Mouse (Mus musculus): ENCODE results near the gene Ccl1. TPM values are rescaled to one million over a fixed set of nuclear protein-coding genes. Genes with fewer than 3 reads are reported as not detected.

Gene Ccl1
- polyA plus RNA-seq (2012): not detected in 2 replicates

DNA sequence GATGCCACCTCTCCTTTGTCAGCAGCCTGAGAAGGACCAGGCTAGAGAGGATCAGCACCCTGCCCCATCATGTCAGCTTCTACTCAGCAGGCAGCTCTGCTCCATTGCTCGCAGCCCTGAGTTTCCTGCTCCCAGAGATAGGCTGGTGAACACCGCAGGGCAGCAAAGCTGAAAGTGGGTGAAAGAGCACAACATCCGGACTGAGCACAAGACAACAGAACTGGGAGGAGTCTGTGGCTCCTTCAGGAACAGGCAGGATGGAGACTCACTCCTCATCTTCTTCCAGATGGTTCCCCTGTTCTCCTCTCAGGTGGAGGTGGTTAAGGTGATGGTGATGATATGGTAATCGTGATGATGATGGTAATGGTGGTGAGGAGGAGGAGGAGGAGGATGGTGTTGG is at the start of gene Ccl1:
Gene Ccl1, minus strand, starts transcription at position 101 of the 400 bp plus-strand sequence.
- no peak for TF ChIP-seq TAL1 (IDR thresholded peaks at IDR 0.05; ENCODE audit: low read length)
- TF ChIP-seq GATA1 (IDR thresholded peaks at IDR 0.05; ENCODE audit: low read length): no peak
- no peaks in the 10 kb centered on the region for H3K4me1 ChIP-seq (ENCODE audit: control insufficient read depth)
- no peak within 1 kb of the TSS for H3K4me3 ChIP-seq (replicated peaks)
- H3K9me3 ChIP-seq (ENCODE audit: control insufficient read depth, low read length): no peaks in the 10 kb centered on the region
- H3K27me3 ChIP-seq (ENCODE audit: control insufficient read depth): no peaks in the 10 kb centered on the region
- H3K36me3 ChIP-seq (ENCODE audit: control insufficient read depth): no peaks in the 10 kb centered on the region

DNA sequence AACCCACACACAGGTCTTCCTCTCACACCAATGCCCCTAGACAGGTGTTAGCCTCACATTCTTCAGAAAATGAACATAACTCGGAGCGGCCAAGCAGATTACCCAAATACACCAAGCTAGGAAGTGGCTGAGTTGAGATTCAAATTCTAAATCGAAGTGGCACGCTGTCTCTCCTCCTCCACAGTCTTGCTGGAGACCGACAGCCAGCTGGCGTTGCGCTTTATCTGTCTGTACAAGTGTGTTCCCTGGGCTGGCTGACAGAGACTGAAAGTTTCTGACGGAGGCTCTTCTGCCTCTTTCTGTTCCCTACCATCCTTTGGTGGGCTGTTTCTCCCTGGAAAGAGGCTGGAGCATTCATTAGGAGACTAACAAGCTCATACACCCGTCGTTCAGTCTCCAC is 45.5 kb upstream of the Ccl1 start:
- H3K27me3 ChIP-seq (ENCODE audit: control insufficient read depth): no peaks in the 10 kb centered on the region
- TF ChIP-seq GATA1 (IDR thresholded peaks at IDR 0.05; ENCODE audit: low read length): no peak
- TF ChIP-seq TAL1 (IDR thresholded peaks at IDR 0.05; ENCODE audit: low read length): no peak
- H3K4me1 ChIP-seq (ENCODE audit: control insufficient read depth): no peaks in the 10 kb centered on the region
- no peaks in the 10 kb centered on the region; the same call in 1 of the 2 replicates for H3K9me3 ChIP-seq (ENCODE audit: control insufficient read depth, low read length)
- no peak overlapping the region for H3K4me3 ChIP-seq (replicated peaks)
- H3K36me3 ChIP-seq (ENCODE audit: control insufficient read depth): no peaks in the 10 kb centered on the region

DNA sequence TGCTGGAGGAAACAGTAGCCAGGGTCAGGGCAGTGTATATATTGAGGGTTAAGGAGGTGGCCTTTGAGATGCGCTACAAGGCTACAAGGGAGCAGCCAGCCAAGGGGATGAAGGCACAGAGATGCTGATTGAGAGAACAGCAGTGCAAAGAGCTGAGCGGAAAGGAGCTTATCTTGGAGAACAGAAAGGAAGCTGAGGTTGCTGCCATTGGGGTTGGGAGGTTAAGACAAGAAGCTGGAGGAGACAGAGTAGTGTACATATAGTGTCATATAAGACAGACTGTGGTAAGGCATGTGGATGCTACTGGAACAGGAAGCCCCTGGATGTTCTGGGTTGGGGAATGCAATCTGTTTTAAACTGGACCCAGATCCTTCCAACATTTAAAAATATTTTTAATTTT is 35.4 kb upstream of the Ccl1 start:
- TF ChIP-seq TAL1 (IDR thresholded peaks at IDR 0.05; ENCODE audit: low read length) (no peak), GATA1 (IDR thresholded peaks at IDR 0.05; ENCODE audit: low read length) (no peak)
- H3K36me3 ChIP-seq (ENCODE audit: control insufficient read depth): no peaks in the 10 kb centered on the region
- H3K4me1 ChIP-seq (ENCODE audit: control insufficient read depth): no peaks in the 10 kb centered on the region
- H3K9me3 ChIP-seq (ENCODE audit: control insufficient read depth, low read length): peaks cover 10% of the 10 kb centered on the region; the same call in 1 of the 2 replicates
- H3K27me3 ChIP-seq (ENCODE audit: control insufficient read depth): no peaks in the 10 kb centered on the region
- H3K4me3 ChIP-seq (replicated peaks): no peak overlapping the region

DNA sequence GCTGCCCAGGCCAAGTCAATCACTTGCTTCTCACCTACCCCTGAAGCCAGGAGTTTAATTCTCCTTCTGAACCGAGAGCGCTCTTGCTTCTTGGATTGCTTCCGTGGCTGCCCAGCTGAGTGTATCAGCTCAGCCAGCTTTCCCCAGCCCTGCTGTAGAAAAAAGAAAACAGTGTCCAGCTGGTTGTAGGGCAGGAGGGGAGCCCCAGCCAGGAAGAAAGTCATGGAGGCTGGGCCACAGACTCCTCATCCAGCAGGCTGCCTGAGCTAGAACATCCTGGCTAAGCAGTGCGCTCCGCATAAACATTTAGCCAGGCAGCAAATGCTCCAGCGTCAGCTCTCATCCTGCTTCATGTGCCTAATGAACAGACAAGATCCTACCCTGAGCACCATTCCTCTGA is 34.9 kb upstream of the Ccl1 start:
- TF ChIP-seq GATA1 (IDR thresholded peaks at IDR 0.05; ENCODE audit: low read length) (no peak), TAL1 (IDR thresholded peaks at IDR 0.05; ENCODE audit: low read length) (no peak)
- no peaks in the 10 kb centered on the region for H3K4me1 ChIP-seq (ENCODE audit: control insufficient read depth)
- H3K36me3 ChIP-seq (ENCODE audit: control insufficient read depth): no peaks in the 10 kb centered on the region
- no peak overlapping the region for H3K4me3 ChIP-seq (replicated peaks)
- H3K27me3 ChIP-seq (ENCODE audit: control insufficient read depth): no peaks in the 10 kb centered on the region
- H3K9me3 ChIP-seq (ENCODE audit: control insufficient read depth, low read length): peaks cover 10% of the 10 kb centered on the region; the same call in 1 of the 2 replicates

DNA sequence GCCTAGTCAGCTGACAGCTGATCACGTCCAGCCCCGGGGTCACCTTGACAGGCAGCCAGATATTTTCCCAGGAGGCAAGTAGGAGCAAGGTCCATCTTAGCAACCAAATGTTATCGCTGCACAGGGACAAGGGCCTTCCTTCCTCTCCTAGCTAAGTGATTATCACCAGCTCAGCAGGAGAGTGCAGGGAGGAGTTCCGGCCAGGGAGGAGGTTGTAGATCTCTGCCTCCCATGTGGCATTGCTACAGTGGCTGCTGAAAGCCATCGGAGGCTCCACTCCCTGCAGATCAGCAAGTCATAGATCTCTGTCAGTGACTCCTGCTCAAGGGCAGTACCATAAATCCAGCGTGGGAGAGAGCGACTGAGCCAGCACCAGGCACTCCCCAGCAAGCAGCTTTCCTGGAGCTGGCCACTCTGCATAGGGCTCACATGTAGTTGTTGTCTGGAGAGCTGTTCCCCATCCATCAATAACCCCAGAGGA is 34.5 kb upstream of the Ccl1 start:
- H3K36me3 ChIP-seq (ENCODE audit: control insufficient read depth): no peaks in the 10 kb centered on the region
- H3K4me3 ChIP-seq (replicated peaks): no peak overlapping the region
- H3K4me1 ChIP-seq (ENCODE audit: control insufficient read depth): no peaks in the 10 kb centered on the region
- TF ChIP-seq GATA1 (IDR thresholded peaks at IDR 0.05; ENCODE audit: low read length): no peak
- TF ChIP-seq TAL1 (IDR thresholded peaks at IDR 0.05; ENCODE audit: low read length): no peak
- H3K27me3 ChIP-seq (ENCODE audit: control insufficient read depth): no peaks in the 10 kb centered on the region
- H3K9me3 ChIP-seq (ENCODE audit: control insufficient read depth, low read length): peaks cover 10% of the 10 kb centered on the region; the same call in 1 of the 2 replicates

DNA sequence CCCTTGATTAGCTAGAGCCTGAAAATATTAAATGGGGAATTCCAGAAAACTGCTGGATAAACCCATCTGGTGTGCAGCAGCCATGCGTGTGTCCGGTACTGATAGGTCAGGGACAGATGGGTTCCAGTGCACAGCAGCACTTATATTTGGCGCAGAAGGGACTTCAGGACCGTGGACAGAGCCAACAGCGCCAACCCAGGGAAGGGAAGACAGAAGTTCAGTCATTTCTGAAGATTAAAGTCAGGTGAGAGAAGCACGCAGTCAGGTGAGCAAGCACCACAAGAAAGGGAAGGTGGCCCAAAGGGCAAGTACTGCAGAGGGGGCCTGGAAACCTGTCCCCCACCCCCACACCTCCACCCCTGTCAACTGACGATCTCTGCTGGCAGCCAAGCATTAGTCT is 7.7 kb upstream of the Ccl1 start:
- no peaks in the 10 kb centered on the region for H3K4me1 ChIP-seq (ENCODE audit: control insufficient read depth)
- 0 out of 2 replicates have a peak, but pooled peaks cover 2% of the 10 kb centered on the region for H3K9me3 ChIP-seq (ENCODE audit: control insufficient read depth, low read length)
- no peak overlapping the region for H3K4me3 ChIP-seq (replicated peaks)
- TF ChIP-seq TAL1 (IDR thresholded peaks at IDR 0.05; ENCODE audit: low read length): no peak
- no peak for TF ChIP-seq GATA1 (IDR thresholded peaks at IDR 0.05; ENCODE audit: low read length)
- no peaks in the 10 kb centered on the region for H3K27me3 ChIP-seq (ENCODE audit: control insufficient read depth)
- H3K36me3 ChIP-seq (ENCODE audit: control insufficient read depth): no peaks in the 10 kb centered on the region

DNA sequence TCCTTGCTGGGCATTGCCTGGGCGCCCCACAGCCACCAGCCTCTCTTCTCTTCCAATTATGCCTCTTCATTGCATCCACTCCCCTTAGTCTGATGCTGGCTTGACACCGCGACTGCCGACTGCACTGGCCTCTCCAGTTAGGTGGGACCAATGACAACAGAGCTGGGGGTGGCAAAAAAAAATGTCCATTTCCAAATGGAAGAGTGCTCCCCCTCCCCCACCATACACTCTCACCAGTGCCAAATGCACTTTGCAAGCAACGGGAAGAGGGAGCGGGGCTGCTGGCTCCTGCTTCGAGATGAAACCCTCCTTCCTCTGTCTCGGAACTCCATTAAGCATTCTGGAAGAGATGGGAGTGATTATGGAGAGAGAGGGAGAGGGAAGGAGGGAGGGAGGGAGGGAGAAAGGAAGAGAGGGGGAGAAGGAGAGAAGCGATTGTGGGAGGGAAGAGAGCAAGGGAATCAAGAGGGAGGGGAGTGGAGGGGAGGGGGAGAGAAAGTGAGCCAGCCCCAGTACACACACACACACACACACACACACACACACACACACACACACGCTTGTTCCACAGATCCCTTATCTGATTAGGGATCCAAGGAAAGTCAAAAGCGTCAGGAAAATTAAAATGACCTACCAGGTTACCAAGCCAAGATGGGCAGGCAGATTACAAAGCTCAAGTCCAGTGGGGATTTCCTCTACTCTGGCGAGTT is 5.0 kb upstream of the Ccl1 start:
- no peaks in the 10 kb centered on the region for H3K27me3 ChIP-seq (ENCODE audit: control insufficient read depth)
- H3K4me3 ChIP-seq (replicated peaks): no peak overlapping the region
- no peaks in the 10 kb centered on the region for H3K4me1 ChIP-seq (ENCODE audit: control insufficient read depth)
- H3K9me3 ChIP-seq (ENCODE audit: control insufficient read depth, low read length): no peaks in the 10 kb centered on the region
- no peaks in the 10 kb centered on the region for H3K36me3 ChIP-seq (ENCODE audit: control insufficient read depth)
- TF ChIP-seq TAL1 (IDR thresholded peaks at IDR 0.05; ENCODE audit: low read length): no peak

DNA sequence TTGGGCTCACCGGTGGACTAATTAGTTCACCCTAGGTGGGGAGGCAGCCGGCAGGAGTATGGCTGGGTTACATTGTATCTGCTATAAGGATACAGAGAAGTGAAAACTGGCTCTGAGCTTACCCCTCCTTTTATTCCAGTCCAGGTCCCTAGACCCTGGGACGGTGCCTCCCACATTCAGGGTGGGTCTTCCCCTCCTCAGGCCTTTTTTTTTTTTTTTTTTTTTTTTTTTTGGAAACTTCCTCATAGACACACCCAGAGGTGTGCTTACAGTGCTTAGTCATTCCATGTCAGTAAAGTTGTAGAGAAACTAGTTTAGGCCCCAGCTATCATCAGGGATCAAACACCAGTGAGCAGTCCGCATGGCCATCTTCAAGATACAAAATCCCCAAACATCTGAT is 7.6 kb downstream of the Ccl1 start:
- no peak for TF ChIP-seq TAL1 (IDR thresholded peaks at IDR 0.05; ENCODE audit: low read length)
- no peak for TF ChIP-seq GATA1 (IDR thresholded peaks at IDR 0.05; ENCODE audit: low read length)
- Histone ChIP-seq H3K36me3 (ENCODE audit: control insufficient read depth) (no peaks in the 10 kb centered on the region), H3K4me1 (ENCODE audit: control insufficient read depth) (no peaks in the 10 kb centered on the region), H3K27me3 (ENCODE audit: control insufficient read depth) (no peaks in the 10 kb centered on the region), H3K9me3 (ENCODE audit: control insufficient read depth, low read length) (no peaks in the 10 kb centered on the region), H3K4me3 (replicated peaks) (no peak overlapping the region)

DNA sequence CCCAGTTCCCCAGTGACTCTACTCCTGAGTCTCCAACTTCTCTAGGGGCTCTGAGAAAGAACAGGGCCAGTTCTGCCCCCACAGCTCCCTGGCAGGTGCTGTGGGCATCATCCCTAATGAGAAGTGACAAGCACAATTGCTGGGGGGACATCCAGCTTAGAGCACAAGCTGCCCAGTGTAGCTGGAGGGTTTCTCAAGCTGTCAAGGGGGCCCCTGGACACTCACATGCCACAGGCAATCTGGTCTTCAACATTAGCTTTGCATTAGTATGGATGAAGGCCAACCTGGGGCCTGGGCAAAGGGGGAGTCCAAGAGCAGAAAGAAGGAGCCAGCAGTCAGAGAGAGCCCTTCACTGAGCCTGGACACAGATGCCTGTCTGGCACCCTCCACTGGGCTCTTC is 14.6 kb downstream of the Ccl1 start:
- no peaks in the 10 kb centered on the region for H3K27me3 ChIP-seq (ENCODE audit: control insufficient read depth)
- H3K9me3 ChIP-seq (ENCODE audit: control insufficient read depth, low read length): no peaks in the 10 kb centered on the region
- H3K4me3 ChIP-seq (replicated peaks): no peak overlapping the region
- H3K36me3 ChIP-seq (ENCODE audit: control insufficient read depth): no peaks in the 10 kb centered on the region
- no peaks in the 10 kb centered on the region for H3K4me1 ChIP-seq (ENCODE audit: control insufficient read depth)
- TF ChIP-seq TAL1 (IDR thresholded peaks at IDR 0.05; ENCODE audit: low read length) (no peak), GATA1 (IDR thresholded peaks at IDR 0.05; ENCODE audit: low read length) (no peak)
